Mouse (Mus musculus) myocyte (in vitro differentiated cells): ENCODE data around the gene D7Ertd443e.

Experiments
- CEBPB ChIP-seq: IDR thresholded peaks from 2 replicates; pipeline ENCODE4 v1.6.1; 2011; ENCODE audit warnings: mild to moderate bottlenecking, moderate library complexity; ENCODE audit not compliant: poor library complexity, insufficient read depth, severe bottlenecking
- E2F4 ChIP-seq: IDR thresholded peaks from one replicate; pipeline ENCODE4 v1.6.1; 2011; ENCODE audit warnings: mild to moderate bottlenecking, control low read depth, moderate library complexity; ENCODE audit not compliant: insufficient read depth
- MAX ChIP-seq: IDR thresholded peaks from one replicate; pipeline ENCODE4 v1.6.1; 2011; ENCODE audit warnings: low read depth, mild to moderate bottlenecking, control low read depth
- MYOD1 ChIP-seq, 3 experiments: IDR thresholded peaks; one replicate each; pipeline ENCODE4 v1.6.1; 2011; ENCODE audit warnings: control low read depth in 2 of 3, low read depth in 2 of 3, mild to moderate bottlenecking in 2 of 3, moderate library complexity in 1 of 3; ENCODE audit not compliant: insufficient read length in 2 of 3, control insufficient read depth in 1 of 3
- MYOG ChIP-seq, 3 experiments: IDR thresholded peaks; one replicate each; pipeline ENCODE4 v1.6.1; 2011; ENCODE audit warnings: control low read depth in 2 of 3, low read depth in 2 of 3, mild to moderate bottlenecking in 2 of 3; ENCODE audit not compliant: insufficient read length in 2 of 3, control insufficient read depth in 1 of 3, insufficient read depth in 1 of 3
- POLR2A ChIP-seq: IDR thresholded peaks from one replicate; pipeline ENCODE4 v1.6.1; 2011; ENCODE audit warnings: low read depth, mild to moderate bottlenecking, control low read depth, moderate library complexity; ENCODE audit not compliant: insufficient read length
- POLR2AphosphoS2 ChIP-seq: IDR thresholded peaks from one replicate; pipeline ENCODE4 v1.6.1; 2011; ENCODE audit warnings: low read depth, control low read depth; ENCODE audit not compliant: insufficient read length
- REST ChIP-seq: IDR thresholded peaks from one replicate; pipeline ENCODE4 v1.6.1; 2011; ENCODE audit warnings: mild to moderate bottlenecking, control low read depth, moderate library complexity; ENCODE audit not compliant: insufficient read depth, insufficient read length
- SRF ChIP-seq: IDR thresholded peaks from one replicate; pipeline ENCODE4 v1.6.1; 2011; ENCODE audit warnings: low read depth; ENCODE audit not compliant: control insufficient read depth, insufficient read length
- TCF12 ChIP-seq: IDR thresholded peaks from one replicate; pipeline ENCODE4 v1.6.1; 2011; ENCODE audit warnings: mild to moderate bottlenecking, control low read depth; ENCODE audit not compliant: poor library complexity, insufficient read depth, severe bottlenecking
- TCF3 ChIP-seq: IDR thresholded peaks from one replicate; pipeline ENCODE4 v1.6.1; 2011; ENCODE audit warnings: low read depth, control low read depth; ENCODE audit not compliant: insufficient read length
- USF1 ChIP-seq: IDR thresholded peaks from one replicate; pipeline ENCODE4 v1.6.1; 2011; ENCODE audit warnings: low read depth, mild to moderate bottlenecking, control low read depth, moderate library complexity

- no peak for TF ChIP-seq POLR2AphosphoS2
- no peak for TF ChIP-seq MAX
- TF ChIP-seq E2F4: no peak
- no peak for TF ChIP-seq POLR2A
- no peak for TF ChIP-seq USF1
- TF ChIP-seq CEBPB: no peak
- TF ChIP-seq REST: no peak
- no peak for TF ChIP-seq TCF12
- no peak for TF ChIP-seq SRF
- TF ChIP-seq MYOD1 (IDR thresholded peaks at IDR 0.05; ENCODE audit: control insufficient read depth in 1 of 3, insufficient read length in 2 of 3, low read depth in 2 of 3): no peak
- no peak for TF ChIP-seq TCF3
- TF ChIP-seq MYOG (IDR thresholded peaks at IDR 0.05; ENCODE audit: control insufficient read depth in 1 of 3, insufficient read depth in 1 of 3, insufficient read length in 2 of 3, low read depth in 2 of 3): no peak
Measured at GRCm38 (mm10) chr7:134408641-134409040, 23.2 kb upstream of the D7Ertd443e start.
